Mouse (Mus musculus) embryonic facial prominence, embryonic 11.5 days (tissue): ENCODE measurements around the gene Tinf2. TPM values are rescaled to one million over a fixed set of nuclear protein-coding genes. Genes with fewer than 3 reads are reported as not detected.
A peak's percentile ranks its signal among the peaks of the same experiment; 100 is the strongest.

Experiments used
- ATAC-seq: fragments of 200-750 bp; cut with Nextera tagmentation; replicated peaks from 2 replicates; pipeline ENCODE4 v1.8.0; 2017; ENCODE audit warnings: low read depth; ENCODE audit not compliant: insufficient number of reproducible peaks, low FRiP score, low TSS enrichment
- DNase-seq: peaks from one replicate; pipeline ENCODE4 v3.0.0-alpha.2; 2015; ENCODE audit warnings: low spot score
- H3K27ac ChIP-seq: fragments of 300-500 bp; sonication (generic); replicated peaks from 2 replicates; pipeline ENCODE4 v1.5.1; 2014; ENCODE audit warnings: mild to moderate bottlenecking, low read depth, low read length, control low read depth
- H3K27me3 ChIP-seq: fragments of 300-500 bp; sonication (generic); 2 replicates; pipeline ENCODE4 v1.6.1; 2014; ENCODE audit warnings: mild to moderate bottlenecking, low read length, moderate library complexity, mixed read lengths; ENCODE audit not compliant: control insufficient read depth, insufficient read depth
- H3K36me3 ChIP-seq: fragments of 300-500 bp; sonication (generic); replicated peaks from 2 replicates; pipeline ENCODE4 v1.6.1; 2014; ENCODE audit warnings: low read depth, mild to moderate bottlenecking, low read length, moderate library complexity, mixed read lengths; ENCODE audit not compliant: control insufficient read depth, insufficient read depth
- H3K4me1 ChIP-seq: fragments of 300-500 bp; sonication (generic); 2 replicates; pipeline ENCODE4 v1.6.1; 2014; ENCODE audit warnings: low read length, mixed read lengths; ENCODE audit not compliant: control insufficient read depth, insufficient read depth
- H3K4me2 ChIP-seq: fragments of 300-500 bp; sonication (generic); 2 replicates; pipeline ENCODE4 v1.6.1; 2014; ENCODE audit warnings: low read depth, mild to moderate bottlenecking, control low read depth, low read length, moderate library complexity
- H3K4me3 ChIP-seq: fragments of 300-500 bp; sonication (generic); 2 replicates; pipeline ENCODE4 v1.5.1; 2014; ENCODE audit warnings: low read depth, low read length, control low read depth
- H3K9ac ChIP-seq: fragments of 300-500 bp; sonication (generic); replicated peaks from 2 replicates; pipeline ENCODE4 v1.6.1; 2014; ENCODE audit warnings: mild to moderate bottlenecking, control low read depth, low read length
- H3K9me3 ChIP-seq: fragments of 300-500 bp; sonication (generic); replicated peaks from 2 replicates; pipeline ENCODE4 v1.6.1; 2016; ENCODE audit warnings: mild to moderate bottlenecking, low read length, inconsistent platforms, mixed read lengths; ENCODE audit not compliant: control insufficient read depth
- WGBS: fragments of 180-500 bp; shearing (Covaris S2); extraction: QIAGEN DNeasy Blood & Tissue Kit; methylation state at CpG from one replicate; pipeline ENCODE4 v1.1.7; 2014; 5-methylcytosine and 5-hydroxymethylcytosine counted together
- polyA plus RNA-seq: library from polyadenylated mRNA; unstranded; fragments of >200 nt; fragmentation: Nextera tagmentation; extraction: Ambion mirVana; gene quantifications from 2 replicates; pipeline ENCODE4 v1.2.1, GENCODE M21; 2014

The Tinf2 gene
- polyA plus RNA-seq, 1 experiment from 2014 or later, result 67.7 TPM

GRCm38 (mm10) chr14:55722438-55722945 lies 40.9 kb upstream of the Tinf2 start:
- H3K27ac ChIP-seq, result no peak overlapping the region
- peak overlapping the region; percentile 72 for H3K9ac ChIP-seq
- H3K4me1 ChIP-seq, result no peaks in the 10 kb centered on the region
- H3K9me3 ChIP-seq, result no peaks in the 10 kb centered on the region
- H3K4me3 ChIP-seq, result peak overlapping the region; percentile 75
- H3K4me2 ChIP-seq, result peak overlapping the region; percentile 69
- no peak for DNase-seq
- ATAC-seq, result no peak
- peaks cover 3% of the 10 kb centered on the region; the same call in 1 of the 2 replicates for H3K36me3 ChIP-seq
- WGBS, result 42% methylated on average over 8 of the region's 8 CpGs
- H3K27me3 ChIP-seq, result no peaks in the 10 kb centered on the region

GRCm38 (mm10) chr14:55721700-55722437 lies 40.2 kb upstream of the Tinf2 start, which contains the start of gene Rabggta:
Rabggta (minus strand) TSS chr14:55722263.
- H3K4me1 ChIP-seq, result no peaks in the 10 kb centered on the region
- peak within 1 kb of the TSS; percentile 56; the same call in 1 of the 2 replicates for H3K27ac ChIP-seq
- peak; percentile 96 for ATAC-seq
- H3K9ac ChIP-seq, result peak within 1 kb of the TSS; percentile 72
- under 1% methylated on average over 50 of the region's 50 CpGs for WGBS
- peak within 1 kb of the TSS; percentile 69 for H3K4me2 ChIP-seq
- peak within 1 kb of the TSS; percentile 75 for H3K4me3 ChIP-seq
- H3K27me3 ChIP-seq, result no peaks in the 10 kb centered on the region
- DNase-seq, result peak; percentile 96
- H3K9me3 ChIP-seq, result no peaks in the 10 kb centered on the region
- H3K36me3 ChIP-seq, result peaks cover 3% of the 10 kb centered on the region; the same call in 1 of the 2 replicates

- Histone ChIP-seq H3K4me3 (peak overlapping the region; percentile 75), H3K27ac (no peak overlapping the region), H3K9ac (peak overlapping the region; percentile 72), H3K36me3 (peaks cover 3% of the 10 kb centered on the region; the same call in 1 of the 2 replicates), H3K9me3 (no peaks in the 10 kb centered on the region), H3K4me1 (no peaks in the 10 kb centered on the region), H3K27me3 (no peaks in the 10 kb centered on the region), H3K4me2 (peak overlapping the region; percentile 69)
- WGBS, result 78% methylated on average over 6 of the region's 6 CpGs
- DNase-seq (no peak), ATAC-seq (no peak)
Measured at GRCm38 (mm10) chr14:55721076-55721475, 39.5 kb upstream of the Tinf2 start.

- Histone ChIP-seq H3K4me1 (no peaks in the 10 kb centered on the region), H3K9me3 (no peaks in the 10 kb centered on the region), H3K36me3 (peaks cover 3% of the 10 kb centered on the region; the same call in 1 of the 2 replicates), H3K4me2 (no peak overlapping the region), H3K9ac (no peak overlapping the region), H3K27ac (no peak overlapping the region), H3K4me3 (no peak overlapping the region), H3K27me3 (no peaks in the 10 kb centered on the region)
- 89% methylated on average over 12 of the region's 12 CpGs for WGBS
- no peak for ATAC-seq
- no peak for DNase-seq
Measured at GRCm38 (mm10) chr14:55720666-55721065, 39.0 kb upstream of the Tinf2 start.

GRCm38 (mm10) chr14:55719737-55720136 lies 38.1 kb upstream of the Tinf2 start:
- Histone ChIP-seq H3K36me3 (peaks cover 3% of the 10 kb centered on the region; the same call in 1 of the 2 replicates), H3K4me1 (no peaks in the 10 kb centered on the region), H3K4me2 (no peak overlapping the region), H3K4me3 (no peak overlapping the region), H3K9ac (no peak overlapping the region), H3K27me3 (no peaks in the 10 kb centered on the region), H3K27ac (no peak overlapping the region), H3K9me3 (no peaks in the 10 kb centered on the region)
- WGBS, result 86% methylated on average over 6 of the region's 6 CpGs
- ATAC-seq (no peak), DNase-seq (no peak)

GRCm38 (mm10) chr14:55716884-55717283 lies 35.3 kb upstream of the Tinf2 start:
- no peak overlapping the region for H3K9ac ChIP-seq
- no peak for ATAC-seq
- H3K27ac ChIP-seq, result no peak overlapping the region
- no peak overlapping the region for H3K4me3 ChIP-seq
- H3K27me3 ChIP-seq, result peaks cover 4% of the 10 kb centered on the region
- H3K9me3 ChIP-seq, result no peaks in the 10 kb centered on the region
- H3K36me3 ChIP-seq, result peaks cover 3% of the 10 kb centered on the region; the same call in 1 of the 2 replicates
- DNase-seq, result no peak
- no peaks in the 10 kb centered on the region for H3K4me1 ChIP-seq
- no peak overlapping the region for H3K4me2 ChIP-seq
- 42% methylated on average over 8 of the region's 8 CpGs for WGBS

GRCm38 (mm10) chr14:55716271-55716670 lies 34.7 kb upstream of the Tinf2 start:
- Histone ChIP-seq H3K4me2 (no peak overlapping the region), H3K27me3 (peaks cover 4% of the 10 kb centered on the region), H3K9ac (no peak overlapping the region), H3K4me3 (no peak overlapping the region), H3K9me3 (no peaks in the 10 kb centered on the region), H3K36me3 (peaks cover 3% of the 10 kb centered on the region; the same call in 1 of the 2 replicates), H3K27ac (no peak overlapping the region), H3K4me1 (no peaks in the 10 kb centered on the region)
- DNase-seq (no peak), ATAC-seq (no peak)
- 96% methylated on average over 6 of the region's 6 CpGs for WGBS

GRCm38 (mm10) chr14:55714893-55715292 lies 33.3 kb upstream of the Tinf2 start:
- WGBS, result 37% methylated on average over 6 of the region's 6 CpGs
- Histone ChIP-seq H3K27me3 (peaks cover 4% of the 10 kb centered on the region), H3K4me2 (no peak overlapping the region), H3K4me1 (no peaks in the 10 kb centered on the region), H3K36me3 (peaks cover 3% of the 10 kb centered on the region; the same call in 1 of the 2 replicates), H3K9ac (no peak overlapping the region), H3K4me3 (no peak overlapping the region), H3K27ac (no peak overlapping the region), H3K9me3 (no peaks in the 10 kb centered on the region)
- ATAC-seq, result no peak
- peak; percentile 29 for DNase-seq
